Mouse (Mus musculus) E14TG2a.4 (cell line): ENCODE results near the gene Mctp1.
"Not testable (repeated sequence)": the region's sequence is repeated elsewhere in the genome, so short reads cannot be mapped to it uniquely, and the experiment has no call there.

Experiments used
- H3K27me3 ChIP-seq: 2 replicates; pipeline ENCODE4 v1.6.1; 2014; ENCODE audit warnings: low read length, control low read depth; ENCODE audit not compliant: insufficient read depth
- H3K36me3 ChIP-seq: 2 replicates; pipeline ENCODE4 v1.6.1; 2014; ENCODE audit warnings: low read length, control low read depth; ENCODE audit not compliant: insufficient read depth
- H3K4me1 ChIP-seq: replicated peaks from 2 replicates; pipeline ENCODE4 v1.6.1; 2014; ENCODE audit warnings: low read depth, low read length, control low read depth
- H3K4me3 ChIP-seq: replicated peaks from 2 replicates; pipeline ENCODE4 v1.5.1; 2014; ENCODE audit warnings: mild to moderate bottlenecking, low read length
- H3K9me3 ChIP-seq: 2 replicates; pipeline ENCODE4 v1.6.1; 2014; ENCODE audit warnings: low read length, control low read depth
- CTCF ChIP-seq: conservative IDR thresholded peaks from 2 replicates; pipeline ENCODE4 v1.5.1; 2014; ENCODE audit warnings: low read length
- NANOG ChIP-seq: IDR thresholded peaks from 2 replicates; pipeline ENCODE4 v1.6.1; 2014; ENCODE audit warnings: borderline replicate concordance, low read length, mixed read lengths
- POU5F1 ChIP-seq: IDR thresholded peaks from 2 replicates; pipeline ENCODE4 v1.6.1; 2014; ENCODE audit warnings: low read length, borderline replicate concordance

Gene Mctp1

DNA sequence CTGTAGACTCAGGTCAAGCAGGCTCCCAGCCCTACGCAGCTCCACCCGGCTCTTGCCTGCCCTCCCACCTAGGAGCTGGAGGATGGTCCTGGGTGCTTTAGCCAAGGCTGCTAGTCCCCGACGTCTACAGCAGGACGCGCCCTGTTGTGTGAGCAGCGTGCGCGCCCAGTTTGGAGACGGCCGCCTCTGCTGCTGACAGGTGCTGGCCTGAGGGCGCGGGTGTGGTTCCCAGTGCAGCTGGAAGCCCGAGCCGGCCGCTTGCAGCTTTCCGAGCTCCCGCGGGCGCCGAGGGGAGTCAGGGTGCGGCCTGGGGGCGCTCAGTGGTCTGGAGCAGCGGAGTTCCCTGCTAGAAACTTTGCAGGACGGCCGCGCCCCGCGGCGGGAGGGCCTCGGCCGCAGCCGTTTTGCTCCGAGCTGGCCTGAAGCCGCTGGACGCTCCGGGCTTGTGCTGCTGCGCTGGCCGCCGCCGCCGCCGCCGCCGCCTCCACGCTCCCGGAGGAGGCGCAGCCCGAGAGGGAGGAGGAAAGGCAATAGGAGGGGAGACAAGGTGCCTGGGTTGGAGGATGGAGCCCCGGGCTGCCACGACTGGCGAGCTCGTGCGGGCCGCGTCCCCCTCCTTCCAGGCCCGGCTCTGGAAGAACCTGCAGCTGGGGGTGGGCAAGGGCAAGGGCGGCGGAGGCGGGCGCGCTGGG lies at the start of gene Mctp1:
Gene Mctp1, plus strand, starts transcription at position 564 of the 692 bp plus-strand sequence.
- no peak for TF ChIP-seq POU5F1
- TF ChIP-seq CTCF = no peak
- no peak for TF ChIP-seq NANOG
- Histone ChIP-seq H3K9me3 (no peaks in the 10 kb centered on the region), H3K4me1 (no peaks in the 10 kb centered on the region)

DNA sequence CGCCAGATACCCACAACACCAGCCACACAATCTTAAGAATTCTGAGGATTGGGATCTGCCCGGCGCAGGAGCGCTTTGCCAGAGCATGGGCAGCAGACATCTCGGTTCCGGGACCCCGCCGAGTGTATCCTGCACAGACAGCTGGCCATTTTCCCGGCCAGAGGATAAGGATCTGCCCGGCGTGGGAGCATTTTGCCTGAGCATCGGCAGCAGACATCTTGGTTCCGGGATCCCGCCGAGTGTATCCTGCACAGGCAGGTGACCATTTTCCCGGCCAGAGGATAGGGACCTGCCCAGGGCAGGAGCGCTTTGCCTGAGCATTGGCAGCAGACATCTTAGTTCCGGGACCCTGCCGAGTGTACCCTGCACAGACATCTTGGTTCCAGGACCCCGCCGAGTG lies 38.4 kb upstream of the Mctp1 start:
- not testable (repeated sequence) for H3K27me3 ChIP-seq, H3K36me3 ChIP-seq, H3K9me3 ChIP-seq, H3K4me3 ChIP-seq, H3K4me1 ChIP-seq

More for the DNA sequence above, at the start of gene Mctp1:
- H3K27me3 ChIP-seq = peaks cover 36% of the 10 kb centered on the region
- H3K4me3 ChIP-seq = peak within 1 kb of the TSS; percentile 84
- H3K36me3 ChIP-seq = no peaks in the 10 kb centered on the region

DNA sequence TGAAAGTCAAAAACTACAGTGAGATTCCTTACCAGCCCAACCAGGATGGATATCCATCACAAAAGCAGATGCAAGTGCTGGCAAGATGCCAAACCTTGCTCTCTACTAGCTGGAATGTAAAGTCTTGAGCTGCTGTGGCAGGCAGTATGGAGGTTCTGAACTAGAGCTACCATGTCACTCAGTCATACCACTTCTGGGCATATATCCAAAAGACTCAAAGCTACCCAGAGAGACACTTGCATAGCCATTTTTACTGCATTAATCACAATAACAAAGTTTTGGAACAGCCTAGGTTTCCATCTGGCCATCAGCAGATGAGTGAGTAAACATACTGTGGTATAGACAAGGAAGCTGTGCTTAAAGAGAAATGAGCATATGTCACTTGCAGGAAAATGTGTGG lies 25.6 kb upstream of the Mctp1 start:
- Histone ChIP-seq H3K4me3 (no peak overlapping the region), H3K36me3 (no peaks in the 10 kb centered on the region), H3K27me3 (no peaks in the 10 kb centered on the region), H3K9me3 (no peaks in the 10 kb centered on the region), H3K4me1 (no peaks in the 10 kb centered on the region)
- TF ChIP-seq NANOG = no peak
- no peak for TF ChIP-seq POU5F1
- TF ChIP-seq CTCF = no peak

DNA sequence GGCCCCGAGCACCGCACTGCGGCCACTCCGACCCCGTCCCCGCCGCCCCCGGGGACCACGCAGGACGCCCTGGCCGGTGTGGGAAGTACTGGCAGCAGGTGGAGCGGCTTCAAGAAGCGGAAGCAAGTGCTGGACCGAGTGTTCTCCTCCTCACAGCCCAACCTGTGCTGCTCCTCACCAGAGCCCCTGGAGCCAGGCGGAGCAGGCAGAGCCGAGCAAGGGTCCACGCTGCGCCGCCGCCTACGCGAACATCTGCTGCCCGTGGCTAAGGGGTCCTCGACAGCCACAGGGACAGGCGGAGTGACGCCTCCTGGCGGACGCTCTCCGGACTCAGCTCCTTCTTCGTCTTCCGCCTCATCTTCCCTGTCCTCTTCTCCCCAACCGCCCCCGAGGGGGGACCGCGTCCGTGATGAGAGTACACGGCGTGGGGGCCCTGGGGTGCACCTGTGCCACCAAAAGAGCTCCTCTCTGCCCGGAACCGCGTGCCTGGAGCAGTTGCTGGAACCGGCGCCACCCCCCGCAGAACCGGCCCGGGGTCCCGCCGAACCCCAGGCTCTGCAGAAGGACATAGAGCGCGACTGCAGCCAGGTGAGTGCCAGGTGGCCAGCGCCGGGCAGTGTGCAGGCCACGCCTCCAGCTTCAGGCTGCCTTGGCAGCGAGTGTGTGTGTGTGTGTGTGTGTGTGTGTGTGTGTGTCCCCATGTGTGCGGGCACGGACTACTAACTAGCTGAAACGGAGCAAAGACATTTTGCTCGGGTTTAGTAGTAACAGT lies 515 bp downstream of the Mctp1 start:
- no peaks in the 10 kb centered on the region for H3K4me1 ChIP-seq
- H3K4me3 ChIP-seq = peak overlapping the region; percentile 84
- peaks cover 36% of the 10 kb centered on the region for H3K27me3 ChIP-seq
- H3K9me3 ChIP-seq = no peaks in the 10 kb centered on the region
- no peak for TF ChIP-seq NANOG
- 0 out of 2 replicates have a peak, but pooled peaks have one; percentile 5 for TF ChIP-seq CTCF
- H3K36me3 ChIP-seq = no peaks in the 10 kb centered on the region

DNA sequence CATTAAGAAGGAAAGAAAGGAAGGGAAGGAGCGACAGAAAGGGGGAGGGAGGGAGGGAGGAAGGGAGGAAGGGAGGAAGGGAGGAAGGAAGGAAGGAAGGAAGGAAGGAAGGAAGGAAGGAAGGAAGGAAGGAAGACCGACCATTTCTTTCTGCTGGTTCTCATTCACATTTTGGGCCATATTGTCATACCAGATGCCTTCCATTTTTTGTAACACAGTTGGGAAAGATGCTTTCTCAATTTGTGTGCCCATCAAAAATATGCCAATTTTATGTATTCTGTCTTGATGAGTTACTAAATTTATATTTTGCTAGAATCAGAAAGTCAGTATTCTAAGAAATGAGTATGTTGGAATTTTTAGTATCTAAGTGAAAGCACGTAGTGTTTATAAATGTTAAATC lies 4.3 kb downstream of the Mctp1 start:
- TF ChIP-seq POU5F1 (no peak), NANOG (no peak), CTCF (no peak)
- Histone ChIP-seq H3K36me3 (no peaks in the 10 kb centered on the region), H3K4me3 (no peak overlapping the region), H3K9me3 (no peaks in the 10 kb centered on the region), H3K27me3 (peaks cover 26% of the 10 kb centered on the region), H3K4me1 (no peaks in the 10 kb centered on the region)

DNA sequence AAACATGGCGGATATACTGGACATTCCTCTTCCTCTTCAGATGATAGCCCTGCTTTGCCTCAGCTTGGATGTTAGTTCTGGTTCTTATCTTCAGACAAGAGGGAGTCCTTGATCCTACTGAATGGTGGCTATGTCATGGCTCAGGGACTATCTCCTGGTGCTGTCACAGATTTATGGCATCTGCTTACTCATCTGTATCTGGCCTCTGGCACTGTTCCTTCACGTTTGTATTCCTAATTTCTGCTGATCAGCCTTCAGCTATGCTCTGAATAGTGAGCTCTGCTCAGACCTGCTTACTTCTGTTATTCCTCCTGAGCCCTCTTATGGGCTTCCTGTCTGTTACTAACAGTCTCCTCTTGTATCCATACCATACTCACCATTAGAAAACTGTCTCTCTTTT lies 7.6 kb downstream of the Mctp1 start:
- no peak for TF ChIP-seq NANOG
- no peaks in the 10 kb centered on the region for H3K9me3 ChIP-seq
- H3K4me3 ChIP-seq = no peak overlapping the region
- no peaks in the 10 kb centered on the region for H3K27me3 ChIP-seq
- no peaks in the 10 kb centered on the region for H3K36me3 ChIP-seq
- H3K4me1 ChIP-seq = no peaks in the 10 kb centered on the region

DNA sequence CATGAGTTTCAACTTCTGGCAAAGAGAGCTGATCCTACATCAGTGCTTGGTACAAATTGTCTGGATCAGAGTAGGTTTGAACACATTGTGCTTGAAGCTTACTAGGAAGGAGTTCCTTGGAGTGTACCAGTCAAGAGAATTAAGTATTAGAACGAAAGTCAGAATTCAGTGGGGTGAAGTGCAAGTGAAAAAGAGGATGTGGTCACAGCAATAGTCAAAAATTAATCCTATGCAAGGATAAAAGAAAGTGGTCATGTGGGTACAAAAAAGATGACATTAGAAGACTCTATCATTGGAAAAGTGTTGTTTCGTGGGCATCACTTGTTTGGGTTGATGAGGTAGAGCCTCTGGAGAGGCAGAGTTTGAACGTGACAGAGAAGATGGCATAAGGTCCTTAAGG lies 8.8 kb downstream of the Mctp1 start:
- TF ChIP-seq CTCF (no peak), NANOG (no peak), POU5F1 (no peak)
- H3K9me3 ChIP-seq = no peaks in the 10 kb centered on the region
- no peak overlapping the region for H3K4me3 ChIP-seq
- no peaks in the 10 kb centered on the region for H3K36me3 ChIP-seq
- no peaks in the 10 kb centered on the region for H3K27me3 ChIP-seq
- no peaks in the 10 kb centered on the region for H3K4me1 ChIP-seq

DNA sequence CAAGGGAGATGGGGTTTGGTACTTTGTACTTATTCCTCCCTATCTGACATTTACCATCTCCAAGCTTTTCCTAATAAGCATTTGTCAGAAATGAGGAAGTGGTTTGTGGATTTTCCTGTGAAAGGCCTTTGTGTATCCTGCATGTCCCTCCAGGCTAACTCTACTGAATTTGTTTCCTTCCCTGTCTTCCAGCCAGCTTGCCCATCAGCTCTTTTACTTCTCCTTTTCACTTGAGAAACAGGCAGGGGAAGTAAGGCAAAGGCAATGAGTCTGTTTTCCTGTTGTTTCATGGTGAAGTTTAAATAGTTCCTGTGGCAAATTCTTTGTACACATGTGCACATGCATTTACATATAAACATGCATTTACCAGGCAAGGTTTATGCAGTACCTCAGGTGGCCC lies 11.6 kb downstream of the Mctp1 start:
- no peaks in the 10 kb centered on the region for H3K27me3 ChIP-seq
- TF ChIP-seq NANOG (no peak), CTCF (no peak), POU5F1 (no peak)
- H3K4me3 ChIP-seq = no peak overlapping the region
- no peaks in the 10 kb centered on the region for H3K9me3 ChIP-seq
- H3K36me3 ChIP-seq = no peaks in the 10 kb centered on the region
- H3K4me1 ChIP-seq = no peaks in the 10 kb centered on the region

DNA sequence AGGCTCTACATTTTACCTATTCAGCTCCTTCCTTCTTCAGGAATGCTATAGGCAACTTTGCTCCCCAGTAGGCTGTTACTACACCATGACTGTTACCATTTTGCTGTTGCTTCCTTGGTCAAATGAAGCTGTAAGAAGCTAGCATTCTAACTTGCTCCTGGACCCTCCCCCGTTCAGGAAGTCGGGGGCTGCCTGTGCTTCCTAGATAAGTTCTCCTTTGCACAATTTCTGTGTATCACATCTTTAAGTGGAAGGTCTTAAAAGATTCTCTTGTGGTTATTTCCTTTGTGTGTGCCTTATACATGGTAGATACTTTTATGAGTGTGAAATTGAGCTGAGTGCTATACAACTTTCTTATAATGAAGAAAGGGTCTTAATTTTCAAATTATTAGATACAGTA lies 25.0 kb downstream of the Mctp1 start:
- Histone ChIP-seq H3K4me1 (no peaks in the 10 kb centered on the region), H3K4me3 (no peak overlapping the region), H3K36me3 (no peaks in the 10 kb centered on the region), H3K9me3 (no peaks in the 10 kb centered on the region), H3K27me3 (no peaks in the 10 kb centered on the region)
- no peak for TF ChIP-seq CTCF
- no peak for TF ChIP-seq POU5F1
- TF ChIP-seq NANOG = no peak
